Mouse (Mus musculus) heart, embryonic 10.5 days (tissue): ENCODE data around the gene Tnfrsf23. TPM values are rescaled to one million over a fixed set of nuclear protein-coding genes. Genes with fewer than 3 reads are reported as not detected.
"Not testable (repeated sequence)": the region's sequence is repeated elsewhere in the genome, so short reads cannot be mapped to it uniquely, and the experiment has no call there.

Experiments used
- DNase-seq: peaks from one replicate; pipeline ENCODE4 v3.0.0-alpha.2; 2017; ENCODE audit warnings: low spot score
- H3K27ac ChIP-seq: fragments of 300-500 bp; sonication (generic); 2 replicates; pipeline ENCODE4 v1.5.1; 2016; ENCODE audit warnings: mild to moderate bottlenecking
- H3K27me3 ChIP-seq: fragments of 300-500 bp; sonication (generic); 2 replicates; pipeline ENCODE4 v1.6.1; 2016; ENCODE audit warnings: mild to moderate bottlenecking; ENCODE audit not compliant: poor library complexity, insufficient read depth, severe bottlenecking
- H3K36me3 ChIP-seq: fragments of 300-500 bp; sonication (generic); 2 replicates; pipeline ENCODE4 v1.6.1; 2016; ENCODE audit warnings: mild to moderate bottlenecking, moderate library complexity
- H3K4me1 ChIP-seq: fragments of 300-500 bp; sonication (generic); 2 replicates; pipeline ENCODE4 v1.6.1; 2016; ENCODE audit warnings: mild to moderate bottlenecking
- H3K4me3 ChIP-seq: fragments of 300-500 bp; sonication (generic); 2 replicates; pipeline ENCODE4 v1.5.1; 2016; ENCODE audit warnings: mild to moderate bottlenecking, moderate library complexity
- H3K9me3 ChIP-seq: fragments of 300-500 bp; sonication (generic); 2 replicates; pipeline ENCODE4 v1.6.1; 2016; ENCODE audit warnings: mild to moderate bottlenecking, moderate library complexity
- WGBS: fragments of 180-500 bp; shearing (Covaris S2); methylation state at CpG from one replicate; pipeline ENCODE4 v1.1.7; 2016; 5-methylcytosine and 5-hydroxymethylcytosine counted together
- polyA plus RNA-seq: library from polyadenylated mRNA; unstranded; fragments of >200 nt; fragmentation: Nextera tagmentation; extraction: Ambion mirVana; gene quantifications from 2 replicates; pipeline ENCODE4 v1.2.1, GENCODE M21; 2016

The Tnfrsf23 gene
- polyA plus RNA-seq, 1 experiment from 2014 or later, result 1.2 TPM

- Histone ChIP-seq H3K4me1 (no peaks in the 10 kb centered on the region), H3K27me3 (no peaks in the 10 kb centered on the region), H3K36me3 (no peaks in the 10 kb centered on the region), H3K27ac (no peak overlapping the region), H3K9me3 (no peaks in the 10 kb centered on the region), H3K4me3 (no peak overlapping the region)
- no peak for DNase-seq
Observed at GRCm38 (mm10) chr7:143666427-143667311, 19.0 kb downstream of the Tnfrsf23 start.

DNA sequence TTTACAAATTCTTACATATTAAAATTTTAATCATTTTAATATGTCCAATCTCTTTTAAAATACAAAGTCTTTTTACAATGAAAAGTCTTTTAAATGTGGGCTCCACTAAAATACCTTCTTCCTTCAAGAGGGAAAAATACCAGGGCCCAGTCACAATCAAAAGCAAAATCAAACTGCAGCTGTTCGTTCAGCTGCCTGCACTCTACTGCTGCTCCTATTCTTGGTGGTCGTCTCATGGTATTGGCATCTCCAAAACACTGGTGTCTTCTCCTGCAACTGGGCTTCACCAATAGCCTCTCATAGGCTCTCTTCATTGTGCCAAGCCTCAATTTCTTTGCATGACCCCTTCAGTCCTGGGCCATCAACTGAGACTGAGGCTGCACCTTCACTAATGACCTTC lies 22.2 kb downstream of the Tnfrsf23 start:
- WGBS, result 68% methylated on average over 2 of the region's 2 CpGs
- no peaks in the 10 kb centered on the region for H3K4me1 ChIP-seq
- H3K27ac ChIP-seq, result no peak overlapping the region
- H3K36me3 ChIP-seq, result no peaks in the 10 kb centered on the region
- no peak for DNase-seq
- H3K27me3 ChIP-seq, result no peaks in the 10 kb centered on the region
- H3K9me3 ChIP-seq, result no peaks in the 10 kb centered on the region
- H3K4me3 ChIP-seq, result no peak overlapping the region

GRCm38 (mm10) chr7:143660797-143661196 lies 24.9 kb downstream of the Tnfrsf23 start:
- H3K4me3 ChIP-seq, result no peak overlapping the region
- no peaks in the 10 kb centered on the region for H3K36me3 ChIP-seq
- DNase-seq, result no peak
- no peak overlapping the region for H3K27ac ChIP-seq
- no peaks in the 10 kb centered on the region for H3K27me3 ChIP-seq
- no peaks in the 10 kb centered on the region for H3K4me1 ChIP-seq
- H3K9me3 ChIP-seq, result no peaks in the 10 kb centered on the region

DNA sequence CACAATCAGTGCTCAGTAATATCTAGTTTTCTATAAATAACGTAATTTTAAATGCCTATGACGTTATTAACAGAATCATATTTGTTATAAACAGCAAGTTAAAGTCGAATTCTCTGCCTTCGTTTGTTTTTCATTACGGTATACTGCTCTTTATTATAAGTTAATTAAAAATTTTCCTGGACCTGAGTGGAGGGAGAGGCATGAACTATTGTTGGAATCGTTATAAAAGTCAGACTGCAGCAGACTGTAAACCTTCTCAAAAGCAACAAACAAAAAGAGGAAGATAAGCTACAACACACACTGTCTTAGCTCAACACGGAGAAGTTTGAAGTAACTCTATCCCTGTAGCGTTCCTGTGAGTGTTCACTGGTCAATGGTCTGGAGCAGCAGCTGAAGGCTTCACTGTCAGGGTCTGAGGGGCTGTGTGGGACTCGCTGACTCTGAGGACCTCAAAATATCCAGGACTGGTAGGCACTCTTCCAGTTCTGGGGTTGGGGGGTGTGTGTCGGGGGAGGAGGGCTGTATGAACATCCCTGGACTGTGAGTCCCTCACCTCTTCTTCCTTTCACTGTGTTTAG lies 35.8 kb downstream of the Tnfrsf23 start:
- not testable (repeated sequence) for DNase-seq, H3K9me3 ChIP-seq, H3K4me1 ChIP-seq, H3K27ac ChIP-seq, H3K27me3 ChIP-seq, H3K36me3 ChIP-seq
- H3K4me3 ChIP-seq, result peak overlapping the region; percentile 72
- WGBS, result 58% methylated on average over 10 of the region's 10 CpGs

GRCm38 (mm10) chr7:143649034-143649768 lies 36.5 kb downstream of the Tnfrsf23 start, which contains the start of gene Tnfrsf22:
TSS of gene Tnfrsf22 (minus strand) at chr7:143649661.
- Histone ChIP-seq H3K4me3 (peak within 1 kb of the TSS; percentile 72), H3K4me1 (0 out of 2 replicates have a peak, but pooled peaks cover 3% of the 10 kb centered on the region), H3K36me3 (no peaks in the 10 kb centered on the region), H3K27ac (peak within 1 kb of the TSS; percentile 77), H3K9me3 (no peaks in the 10 kb centered on the region), H3K27me3 (no peaks in the 10 kb centered on the region)
- 3% methylated on average over 39 of the region's 39 CpGs for WGBS
- DNase-seq, result peak; percentile 94

DNA sequence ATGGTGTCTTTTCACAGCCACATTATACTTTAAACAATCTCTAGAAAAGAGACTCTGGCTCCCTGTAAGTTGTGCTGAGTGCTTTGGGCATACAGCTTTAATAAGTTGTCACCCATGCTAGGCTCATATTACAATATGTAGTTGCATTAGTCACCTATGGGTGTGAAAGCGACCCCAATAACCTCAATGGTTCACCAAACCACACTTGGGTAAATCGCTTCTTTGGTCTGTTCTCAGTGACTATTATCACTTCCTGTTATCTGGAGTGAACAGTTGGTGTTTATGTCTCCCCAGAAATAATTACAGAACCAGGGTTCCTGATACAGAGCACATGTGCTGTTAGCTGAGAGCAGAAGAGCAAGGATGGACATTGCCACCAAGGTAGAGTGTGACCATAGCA lies 41.7 kb downstream of the Tnfrsf23 start:
- 74% methylated on average over 2 of the region's 2 CpGs for WGBS

DNA sequence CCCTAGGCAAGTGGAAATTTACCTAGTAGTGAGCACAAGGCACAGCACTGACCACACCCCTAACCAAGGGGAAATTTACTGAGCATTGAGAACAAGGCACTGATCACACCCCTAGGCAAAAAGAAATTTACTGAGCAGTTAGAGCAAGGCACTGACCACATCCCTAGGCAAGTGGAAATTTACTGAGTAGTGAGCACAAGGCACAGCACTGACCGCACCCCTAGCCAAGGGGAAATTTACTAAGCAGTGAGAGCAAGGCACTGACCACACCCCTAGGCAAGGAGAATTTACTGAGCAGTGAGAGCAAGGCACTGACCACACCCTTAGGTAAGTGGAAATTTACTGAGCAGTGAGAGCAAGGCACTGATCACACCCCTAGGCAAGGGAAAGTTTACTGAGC lies 49.0 kb downstream of the Tnfrsf23 start:
- no peak for DNase-seq
- Histone ChIP-seq H3K27me3 (no peaks in the 10 kb centered on the region), H3K9me3 (no peaks in the 10 kb centered on the region), H3K27ac (no peak overlapping the region), H3K4me1 (no peaks in the 10 kb centered on the region), H3K4me3 (no peak overlapping the region), H3K36me3 (no peaks in the 10 kb centered on the region)
- 88% methylated on average over 1 of the region's 1 CpGs for WGBS

More for the DNA sequence above, 41.7 kb downstream of the Tnfrsf23 start:
- H3K27me3 ChIP-seq, H3K4me1 ChIP-seq, DNase-seq, H3K4me3 ChIP-seq, H3K27ac ChIP-seq, H3K9me3 ChIP-seq, H3K36me3 ChIP-seq: not testable (repeated sequence)

DNA sequence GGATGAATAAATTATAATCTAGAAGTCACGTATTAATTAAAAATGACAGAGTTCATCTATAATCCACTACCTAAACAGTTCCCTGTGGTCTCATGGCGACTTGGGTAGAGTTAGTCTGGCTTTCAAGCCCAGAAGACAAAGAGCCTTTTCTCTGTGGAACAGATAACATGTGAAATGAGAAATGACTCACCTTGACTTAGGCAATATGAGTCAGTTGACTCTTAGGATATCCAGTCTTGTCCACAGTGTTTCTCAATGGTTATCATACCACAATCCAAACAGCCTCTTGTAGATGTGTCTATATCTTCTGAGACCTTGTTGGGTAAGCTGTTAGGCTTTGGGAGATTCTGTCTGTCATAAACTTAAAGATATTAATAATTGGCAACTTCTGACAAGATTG lies 54.2 kb downstream of the Tnfrsf23 start:
- DNase-seq, result no peak
- no peaks in the 10 kb centered on the region for H3K4me1 ChIP-seq
- 52% methylated on average over 2 of the region's 2 CpGs for WGBS

DNA sequence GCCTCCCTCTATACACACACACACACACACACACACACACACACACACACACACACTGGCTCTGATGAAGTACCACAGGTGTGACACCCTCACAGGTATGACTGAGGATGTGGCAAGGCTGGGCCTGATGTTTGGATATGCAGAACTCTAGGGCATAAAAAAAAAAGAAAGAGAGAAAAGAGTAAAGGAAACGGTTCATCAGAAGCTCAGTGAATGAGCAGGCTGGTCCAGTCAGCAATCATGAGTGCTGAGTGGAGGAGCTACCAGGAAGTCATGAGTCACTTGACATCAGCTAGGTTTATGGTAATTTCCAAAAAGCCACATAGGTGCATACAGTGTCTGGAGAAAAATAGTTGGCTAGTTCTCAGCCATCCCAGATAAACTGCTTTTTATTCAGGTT lies 56.2 kb downstream of the Tnfrsf23 start:
- H3K36me3 ChIP-seq, result no peaks in the 10 kb centered on the region
- no peak for DNase-seq
- no peaks in the 10 kb centered on the region for H3K4me1 ChIP-seq
- H3K27me3 ChIP-seq, result no peaks in the 10 kb centered on the region
- H3K4me3 ChIP-seq, result no peak overlapping the region
- 44% methylated on average over 1 of the region's 1 CpGs for WGBS
- H3K9me3 ChIP-seq, result no peaks in the 10 kb centered on the region
- H3K27ac ChIP-seq, result no peak overlapping the region

More for the DNA sequence above, 54.2 kb downstream of the Tnfrsf23 start:
- no peak overlapping the region for H3K27ac ChIP-seq
- H3K9me3 ChIP-seq, result no peaks in the 10 kb centered on the region
- H3K36me3 ChIP-seq, result no peaks in the 10 kb centered on the region
- no peak overlapping the region for H3K4me3 ChIP-seq
- no peaks in the 10 kb centered on the region for H3K27me3 ChIP-seq

GRCm38 (mm10) chr7:143628540-143628939 lies 57.1 kb downstream of the Tnfrsf23 start, which contains the start of gene Tnfrsf26:
TSS of gene Tnfrsf26 (minus strand) at chr7:143628722.
- no peak within 1 kb of the TSS for H3K4me3 ChIP-seq
- no peak within 1 kb of the TSS for H3K27ac ChIP-seq
- H3K36me3 ChIP-seq, result no peaks in the 10 kb centered on the region
- H3K4me1 ChIP-seq, result no peaks in the 10 kb centered on the region
- no peak for DNase-seq
- WGBS, result 100% methylated on average over 1 of the region's 1 CpGs
- H3K9me3 ChIP-seq, result no peaks in the 10 kb centered on the region
- H3K27me3 ChIP-seq, result no peaks in the 10 kb centered on the region

DNA sequence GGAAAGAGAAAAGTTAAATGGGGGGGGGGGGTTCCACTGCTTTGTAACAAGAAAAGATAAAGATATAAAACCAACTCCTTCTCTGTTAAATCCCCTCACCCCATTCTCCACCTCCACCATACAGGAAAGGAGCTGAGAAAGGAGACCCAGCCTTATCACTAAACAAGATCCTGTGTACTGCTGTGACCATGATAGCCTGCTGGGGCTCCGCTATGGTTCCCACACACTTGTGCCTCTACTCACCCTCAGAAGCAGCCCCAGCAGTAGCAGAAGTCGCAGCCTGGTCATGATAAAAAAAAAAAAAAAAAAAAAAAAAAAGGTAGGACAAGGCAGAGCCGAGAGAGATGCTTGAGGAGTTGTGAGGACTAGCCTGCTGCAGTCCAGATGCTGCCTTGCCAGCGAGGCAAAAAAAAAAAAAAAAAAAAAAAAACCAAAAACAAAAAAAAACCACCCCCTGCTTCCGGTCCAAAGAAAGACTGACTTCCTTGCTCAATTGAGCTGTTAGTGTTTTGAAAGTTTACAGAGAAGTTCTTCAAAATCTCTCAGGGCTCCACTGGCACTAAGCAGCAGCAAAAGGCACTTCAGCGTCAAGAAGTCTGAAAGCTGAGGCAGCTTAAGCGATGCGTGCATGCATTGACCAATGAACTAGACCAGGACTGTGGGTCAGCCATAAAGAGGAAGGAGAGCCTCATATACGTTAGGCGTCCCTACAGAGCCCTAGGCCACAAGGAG lies 58.0 kb downstream of the Tnfrsf23 start:
- H3K4me1 ChIP-seq, result no peaks in the 10 kb centered on the region
- H3K36me3 ChIP-seq, result no peaks in the 10 kb centered on the region
- no peaks in the 10 kb centered on the region for H3K9me3 ChIP-seq
- no peak overlapping the region for H3K4me3 ChIP-seq
- 39% methylated on average over 10 of the region's 10 CpGs for WGBS
- no peaks in the 10 kb centered on the region for H3K27me3 ChIP-seq
- DNase-seq, result no peak
- H3K27ac ChIP-seq, result no peak overlapping the region

- Histone ChIP-seq H3K27me3 (no peaks in the 10 kb centered on the region), H3K36me3 (no peaks in the 10 kb centered on the region), H3K27ac (no peak overlapping the region), H3K9me3 (no peaks in the 10 kb centered on the region), H3K4me1 (no peaks in the 10 kb centered on the region), H3K4me3 (no peak overlapping the region)
- no peak for DNase-seq
- 51% methylated on average over 2 of the region's 2 CpGs for WGBS
Observed at GRCm38 (mm10) chr7:143626178-143626577, 59.5 kb downstream of the Tnfrsf23 start.
